Mouse (Mus musculus) intestine, embryonic 15.5 days (tissue): ENCODE data around the gene Vmo1. TPM values are rescaled to one million over a fixed set of nuclear protein-coding genes. Genes with fewer than 3 reads are reported as not detected.

ENCODE experiments used
- ATAC-seq: fragments of 200-750 bp; cut with Nextera tagmentation; 2 replicates; pipeline ENCODE4 v1.8.0; 2017; ENCODE audit warnings: moderate TSS enrichment, moderate library complexity
- H3K27ac ChIP-seq: fragments of 300-500 bp; sonication (generic); 2 replicates; pipeline ENCODE4 v1.5.1; 2015; ENCODE audit warnings: mild to moderate bottlenecking, inconsistent platforms
- H3K27me3 ChIP-seq: fragments of 300-500 bp; sonication (generic); replicated peaks from 2 replicates; pipeline ENCODE4 v1.6.1; 2015; ENCODE audit warnings: inconsistent platforms
- H3K36me3 ChIP-seq: fragments of 300-500 bp; sonication (generic); 2 replicates; pipeline ENCODE4 v1.6.1; 2015; ENCODE audit warnings: inconsistent platforms
- H3K4me1 ChIP-seq: fragments of 300-500 bp; sonication (generic); replicated peaks from 2 replicates; pipeline ENCODE4 v1.6.1; 2015; ENCODE audit warnings: inconsistent platforms
- H3K4me2 ChIP-seq: fragments of 300-500 bp; sonication (generic); replicated peaks from 2 replicates; pipeline ENCODE4 v1.6.1; 2015; ENCODE audit warnings: mild to moderate bottlenecking, inconsistent platforms
- H3K4me3 ChIP-seq: fragments of 300-500 bp; sonication (generic); replicated peaks from 2 replicates; pipeline ENCODE4 v1.5.1; 2015; ENCODE audit warnings: inconsistent platforms
- H3K9ac ChIP-seq: fragments of 300-500 bp; sonication (generic); 2 replicates; pipeline ENCODE4 v1.6.1; 2015; ENCODE audit warnings: inconsistent platforms
- H3K9me3 ChIP-seq: fragments of 300-500 bp; sonication (generic); 2 replicates; pipeline ENCODE4 v1.6.1; 2016; ENCODE audit warnings: inconsistent platforms
- WGBS: fragments of 180-500 bp; shearing (Covaris S2); methylation state at CpG from one replicate; pipeline ENCODE4 v1.1.7; 2015; 5-methylcytosine and 5-hydroxymethylcytosine counted together
- polyA plus RNA-seq: library from polyadenylated mRNA; unstranded; fragments of >200 nt; fragmentation: Nextera tagmentation; extraction: Ambion mirVana; gene quantifications from 2 replicates; pipeline ENCODE4 v1.2.1, GENCODE M21; 2015

Gene Vmo1
- polyA plus RNA-seq, 1 experiment from 2014 or later: 0.60 TPM

DNA sequence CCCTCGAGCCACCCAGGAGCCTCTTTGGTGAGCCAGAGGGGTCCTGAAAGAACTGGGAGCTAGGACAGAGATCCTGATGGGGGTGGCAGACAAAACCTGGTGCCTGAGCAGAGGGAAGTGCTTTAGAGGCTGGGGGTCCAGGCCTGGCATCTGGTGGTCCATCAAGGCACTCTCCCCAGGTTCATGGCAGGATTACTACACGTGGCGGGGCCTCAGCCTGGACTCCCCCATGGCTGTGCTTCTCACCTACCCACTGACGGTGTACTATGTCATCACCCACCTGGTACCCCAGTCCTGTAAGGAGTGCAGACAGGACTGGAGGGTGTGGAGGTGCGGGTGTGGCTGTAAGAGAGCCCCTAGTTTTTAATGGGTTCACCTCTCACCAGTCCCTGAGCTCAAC lies 50.4 kb downstream of the Vmo1 start:
- H3K4me2 ChIP-seq: no peak overlapping the region
- WGBS: 88% methylated on average over 5 of the region's 5 CpGs
- H3K27me3 ChIP-seq: peaks cover 9% of the 10 kb centered on the region
- peaks cover 18% of the 10 kb centered on the region for H3K4me1 ChIP-seq
- no peak overlapping the region for H3K27ac ChIP-seq
- H3K4me3 ChIP-seq: no peak overlapping the region
- no peaks in the 10 kb centered on the region for H3K9me3 ChIP-seq
- H3K36me3 ChIP-seq: no peaks in the 10 kb centered on the region
- no peak overlapping the region for H3K9ac ChIP-seq
- no peak for ATAC-seq

Other genes starting within 250 kb of the Vmo1 start
- not detected in 2 replicates for gene Alox12e, start 192.0 kb downstream of the Vmo1 start, polyA plus RNA-seq
- gene Alox15, start 162.6 kb downstream of the Vmo1 start, polyA plus RNA-seq: 0.67 and 0.78 TPM in 2 replicates
- gene Pelp1, start 104.6 kb downstream of the Vmo1 start, polyA plus RNA-seq: 31.9 and 32.6 TPM in 2 replicates
- 13.2 and 15.4 TPM in 2 replicates for gene Arrb2, start 82.0 kb downstream of the Vmo1 start, polyA plus RNA-seq
- gene Med11, start 62.7 kb downstream of the Vmo1 start, polyA plus RNA-seq: 39.9 and 42.4 TPM in 2 replicates
- 0.78 and 1.2 TPM in 2 replicates for gene Zmynd15, start 55.2 kb downstream of the Vmo1 start, polyA plus RNA-seq
- 8.6 and 10.4 TPM in 2 replicates for gene Cxcl16, start 54.6 kb downstream of the Vmo1 start, polyA plus RNA-seq
- gene Tm4sf5, start 9.4 kb downstream of the Vmo1 start, polyA plus RNA-seq: 179 and 192 TPM in 2 replicates
- gene Gltpd2, start 4.6 kb upstream of the Vmo1 start, polyA plus RNA-seq: 1.5 and 2.2 TPM in 2 replicates
- 646 and 704 TPM in 2 replicates for gene Psmb6, start 10.8 kb upstream of the Vmo1 start, polyA plus RNA-seq
- gene Gm40193, start 18.3 kb upstream of the Vmo1 start, polyA plus RNA-seq: not detected in 2 replicates
- gene Pld2, start 25.4 kb upstream of the Vmo1 start, polyA plus RNA-seq: 10.3 and 11.0 TPM in 2 replicates
- 11.8 and 12.7 TPM in 2 replicates for gene Mink1, start 48.3 kb upstream of the Vmo1 start, polyA plus RNA-seq
- gene 4930544D05Rik, start 101.2 kb upstream of the Vmo1 start, polyA plus RNA-seq: not detected in 2 replicates
- gene Chrne, start 104.6 kb upstream of the Vmo1 start, polyA plus RNA-seq: not detected in 2 replicates
- gene Gp1ba, start 124.5 kb upstream of the Vmo1 start, polyA plus RNA-seq: 0.21 and 0.24 TPM in 2 replicates
- 106 and 107 TPM in 2 replicates for gene Rnf167, start 132.6 kb upstream of the Vmo1 start, polyA plus RNA-seq
- gene Slc25a11, start 132.9 kb upstream of the Vmo1 start, polyA plus RNA-seq: 171 and 180 TPM in 2 replicates
- gene Pfn1, start 140.0 kb upstream of the Vmo1 start, polyA plus RNA-seq: 2,127 and 2,325 TPM in 2 replicates
- gene Eno3, start 142.6 kb upstream of the Vmo1 start, polyA plus RNA-seq: 12.1 and 15.6 TPM in 2 replicates
- 132 and 154 TPM in 2 replicates for gene Spag7, start 154.8 kb upstream of the Vmo1 start, polyA plus RNA-seq
- gene Camta2, start 173.5 kb upstream of the Vmo1 start, polyA plus RNA-seq: 12.1 and 13.5 TPM in 2 replicates
- 1.4 and 1.5 TPM in 2 replicates for gene Inca1, start 185.5 kb upstream of the Vmo1 start, polyA plus RNA-seq
- gene Kif1c, start 185.9 kb upstream of the Vmo1 start, polyA plus RNA-seq: 4.4 TPM in 2 replicates
- gene Zfp3, start 249.6 kb upstream of the Vmo1 start, polyA plus RNA-seq: 5.3 and 6.2 TPM in 2 replicates